Mouse (Mus musculus) CH12.LX (cell line): ENCODE measurements around the gene 1700020L24Rik. TPM values are rescaled to one million over a fixed set of nuclear protein-coding genes. Genes with fewer than 3 reads are reported as not detected.
A peak's percentile ranks its signal among the peaks of the same experiment; 100 is the strongest.

Source experiments
- DNase-seq: peaks from one replicate; pipeline ENCODE4 v3.0.0-alpha.2; 2013; ENCODE audit errors: extremely low read depth
- H3K27ac ChIP-seq: 2 replicates; pipeline ENCODE4 v1.5.1; 2012; ENCODE audit warnings: low read depth, mild to moderate bottlenecking, control low read depth, moderate library complexity; ENCODE audit not compliant: insufficient read depth
- H3K27me3 ChIP-seq: replicated peaks from 2 replicates; pipeline ENCODE3; 2012; ENCODE audit warnings: inconsistent platforms
- H3K36me3 ChIP-seq, 2 experiments: replicated peaks in 1 of 2; 2 replicates each; pipeline versions ENCODE3 to v1.6.1; 2012; ENCODE audit warnings: inconsistent platforms in 1 of 2, low read length in 1 of 2, mild to moderate bottlenecking in 1 of 2, mixed read lengths in 1 of 2, moderate library complexity in 1 of 2; ENCODE audit not compliant: control insufficient read depth in 1 of 2, insufficient read depth in 1 of 2
- H3K4me1 ChIP-seq, 2 experiments: 2 replicates each; pipeline ENCODE4 v1.6.1; 2012; ENCODE audit warnings: inconsistent platforms in 1 of 2, moderate library complexity in 1 of 2; ENCODE audit not compliant: insufficient read depth in 2 of 2, control insufficient read depth in 1 of 2
- H3K4me2 ChIP-seq: 2 replicates; pipeline ENCODE4 v1.6.1; 2012; ENCODE audit warnings: low read depth, mild to moderate bottlenecking, control low read depth; ENCODE audit not compliant: poor library complexity, insufficient read depth, severe bottlenecking
- H3K4me3 ChIP-seq, 3 experiments: fragments of 150-350 bp in 1 of 3; sonication (generic) in 1 of 3; replicated peaks in 1 of 3; 2 replicates each; pipeline versions ENCODE3 to v1.5.1; 2011 to 2012; ENCODE audit warnings: low read depth in 2 of 3, low read length in 2 of 3, mild to moderate bottlenecking in 2 of 3, moderate library complexity in 2 of 3, control low read depth in 1 of 3, improper control_type of control experiment in 1 of 3, inconsistent platforms in 1 of 3, mixed read lengths in 1 of 3; ENCODE audit not compliant: poor library complexity in 1 of 3
- H3K79me2 ChIP-seq: replicated peaks from 2 replicates; pipeline ENCODE4 v1.6.1; 2012; ENCODE audit warnings: mild to moderate bottlenecking, moderate library complexity; ENCODE audit not compliant: control insufficient read depth, poor library complexity, insufficient read depth, severe bottlenecking; ENCODE audit errors: extremely low read depth
- H3K9ac ChIP-seq: 2 replicates; pipeline ENCODE4 v1.6.1; 2012; ENCODE audit warnings: low read depth, mild to moderate bottlenecking, control low read depth, moderate library complexity; ENCODE audit not compliant: insufficient read depth
- H3K9me3 ChIP-seq: replicated peaks from 2 replicates; pipeline ENCODE3; 2012; ENCODE audit warnings: low read length, inconsistent platforms, mixed read lengths
- BHLHE40 ChIP-seq: IDR thresholded peaks from 2 replicates; pipeline ENCODE4 v1.6.1; 2011; ENCODE audit warnings: mild to moderate bottlenecking, low read depth, low read length, improper control_type of control experiment
- CHD2 ChIP-seq: IDR thresholded peaks from 2 replicates; pipeline ENCODE4 v1.6.1; 2011; ENCODE audit warnings: low read length, improper control_type of control experiment
- CTCF ChIP-seq, 2 experiments: IDR thresholded peaks in 1 of 2; conservative IDR thresholded peaks in 1 of 2; 2 replicates each; pipeline ENCODE4 v1.5.1; 2011 to 2012; ENCODE audit warnings: low read depth in 2 of 2, low read length in 2 of 2, improper control_type of control experiment in 1 of 2, inconsistent platforms in 1 of 2, mild to moderate bottlenecking in 1 of 2, moderate library complexity in 1 of 2
- ELF1 ChIP-seq: IDR thresholded peaks from 2 replicates; pipeline ENCODE4 v1.6.1; 2014; ENCODE audit warnings: low read depth, mild to moderate bottlenecking, inconsistent platforms, low read length, improper control_type of control experiment
- GABPA ChIP-seq: IDR thresholded peaks from 2 replicates; pipeline ENCODE4 v1.6.1; 2012; ENCODE audit warnings: low read depth, low read length, improper control_type of control experiment, inconsistent platforms; ENCODE audit not compliant: insufficient replicate concordance
- JUN ChIP-seq: IDR thresholded peaks from 2 replicates; pipeline ENCODE4 v1.6.1; 2011; ENCODE audit warnings: low read depth, mild to moderate bottlenecking, low read length, improper control_type of control experiment, moderate library complexity; ENCODE audit not compliant: insufficient read depth
- KAT2A ChIP-seq: IDR thresholded peaks from 2 replicates; pipeline ENCODE4 v1.6.1; 2012; ENCODE audit warnings: low read length, improper control_type of control experiment, inconsistent platforms; ENCODE audit not compliant: insufficient replicate concordance
- MAX ChIP-seq: IDR thresholded peaks from 2 replicates; pipeline ENCODE4 v1.6.1; 2011; ENCODE audit warnings: low read length, improper control_type of control experiment
- MEF2A ChIP-seq: IDR thresholded peaks from 2 replicates; pipeline ENCODE4 v1.6.1; 2014; ENCODE audit warnings: low read depth, mild to moderate bottlenecking, inconsistent platforms, low read length, improper control_type of control experiment, borderline replicate concordance
- MXI1 ChIP-seq: IDR thresholded peaks from 2 replicates; pipeline ENCODE4 v1.6.1; 2011; ENCODE audit warnings: mild to moderate bottlenecking, low read depth, low read length, improper control_type of control experiment
- MYC ChIP-seq: IDR thresholded peaks from 2 replicates; pipeline ENCODE4 v1.6.1; 2011; ENCODE audit warnings: low read depth, mild to moderate bottlenecking, improper control_type of control experiment, low read length
- NELFE ChIP-seq: IDR thresholded peaks from 2 replicates; pipeline ENCODE4 v1.6.1; 2011; ENCODE audit warnings: low read depth, low read length, improper control_type of control experiment
- NRF1 ChIP-seq: IDR thresholded peaks from 2 replicates; pipeline ENCODE4 v1.6.1; 2014; ENCODE audit warnings: low read depth, mild to moderate bottlenecking, inconsistent platforms, low read length, improper control_type of control experiment, moderate library complexity
- PAX5 ChIP-seq: IDR thresholded peaks from 2 replicates; pipeline ENCODE4 v1.6.1; 2012; ENCODE audit warnings: low read length, inconsistent platforms, mixed read lengths
- POLR2A ChIP-seq: IDR thresholded peaks from 2 replicates; pipeline ENCODE4 v1.6.1; 2011; ENCODE audit warnings: low read depth, mild to moderate bottlenecking, improper control_type of control experiment, low read length
- POLR2AphosphoS2 ChIP-seq: IDR thresholded peaks from 2 replicates; pipeline ENCODE4 v1.6.1; 2011; ENCODE audit warnings: low read depth, low read length, improper control_type of control experiment
- SMC3 ChIP-seq: IDR thresholded peaks from 2 replicates; pipeline ENCODE4 v1.6.1; 2011; ENCODE audit warnings: low read depth, low read length, improper control_type of control experiment
- TBP ChIP-seq: conservative IDR thresholded peaks from 2 replicates; pipeline ENCODE4 v1.6.1; 2011; ENCODE audit warnings: low read depth, low read length, improper control_type of control experiment
- UBTF ChIP-seq: IDR thresholded peaks from 2 replicates; pipeline ENCODE4 v1.6.1; 2012; ENCODE audit warnings: low read depth, mild to moderate bottlenecking, inconsistent platforms, low read length, improper control_type of control experiment, moderate library complexity
- USF1 ChIP-seq: IDR thresholded peaks from 2 replicates; pipeline ENCODE4 v1.6.1; 2014; ENCODE audit warnings: low read depth, mild to moderate bottlenecking, inconsistent platforms, low read length, improper control_type of control experiment
- ZC3H11A ChIP-seq: IDR thresholded peaks from 2 replicates; pipeline ENCODE4 v1.6.1; 2012; ENCODE audit warnings: low read depth, mild to moderate bottlenecking, inconsistent platforms, low read length, improper control_type of control experiment
- dilution Hi-C: fragments of 300-500 bp; cut with MboI; formaldehyde crosslinking; loops from 2 replicates; pipeline ENCODE4 v1.14.3; 2020; ENCODE audit warnings: low sequenced_read_pairs; ENCODE audit not compliant: extremely low pct_unique_long_range_greater_than_20kb, extremely low pct_ligation_motif_present
- in situ Hi-C: fragments of 300-500 bp; cut with MboI; formaldehyde crosslinking; loops from 3 replicates; pipeline ENCODE4 v1.14.3; 2019; ENCODE audit warnings: low sequenced_read_pairs, low pct_ligation_motif_present, low pct_unique_long_range_greater_than_20kb, mixed read lengths
- polyA plus RNA-seq: library from polyadenylated mRNA; unstranded; fragments of >175 nt; gene quantifications from 2 replicates; pipeline ENCODE4 v1.2.1, GENCODE M21; 2012; ENCODE audit warnings: low read depth; ENCODE audit not compliant: insufficient read length
- total RNA-seq, 2 experiments: library from RNA; depleted of rRNA; stranded (reverse); fragments of 300-350 nt in 1 of 2; fragments of >200 nt in 1 of 2; gene quantifications; 2 replicates each; pipeline ENCODE4 v1.2.3; 2012 to 2014

Gene 1700020L24Rik
- total and polyA plus RNA-seq, 3 experiments: 0.21 to 0.40 TPM; not detected in 1

GRCm38 (mm10) chr11:83468765-83469164 is 31.3 kb downstream of the 1700020L24Rik start:
- Histone ChIP-seq H3K4me3 (no peak overlapping the region), H3K9me3 (peaks cover 7% of the 10 kb centered on the region), H3K4me2 (no peak overlapping the region), H3K27ac (no peak overlapping the region), H3K36me3 (no peaks in the 10 kb centered on the region), H3K4me1 (peaks cover 5 to 25% of the 10 kb centered on the region in 2 experiments; a peak in 2 of 4 replicates), H3K9ac (no peak overlapping the region), H3K79me2 (peaks cover 8% of the 10 kb centered on the region), H3K27me3 (peaks cover 34% of the 10 kb centered on the region)
- in situ Hi-C loops: no loop called here
- DNase-seq: no peak
- no peak for TF ChIP-seq PAX5
- TF ChIP-seq JUN: no peak
- TF ChIP-seq GABPA: no peak
- no peak for TF ChIP-seq USF1
- no peak for TF ChIP-seq UBTF
- no peak for TF ChIP-seq MEF2A
- no peak for TF ChIP-seq BHLHE40
- TF ChIP-seq POLR2AphosphoS2: no peak
- TF ChIP-seq TBP: no peak
- no peak for TF ChIP-seq ELF1
- TF ChIP-seq MAX: no peak
- TF ChIP-seq POLR2A: no peak
- no peak for TF ChIP-seq SMC3
- TF ChIP-seq ZC3H11A: no peak
- TF ChIP-seq KAT2A: no peak
- no peak for TF ChIP-seq NRF1
- TF ChIP-seq CTCF (conservative IDR thresholded peaks at IDR 0.05 in 1 of 2, IDR thresholded peaks at IDR 0.05 in 1 of 2; ENCODE audit: low read depth in 2 of 2, low read length in 2 of 2): no peak
- TF ChIP-seq NELFE: no peak
- TF ChIP-seq MYC: no peak
- no peak for TF ChIP-seq MXI1
- dilution Hi-C loops: no loop called here

GRCm38 (mm10) chr11:83471766-83472165 is 34.3 kb downstream of the 1700020L24Rik start:
- H3K4me1 ChIP-seq: peaks cover 5 to 43% of the 10 kb centered on the region in 2 experiments; a peak in 2 of 4 replicates
- dilution Hi-C loops (no loop called here), in situ Hi-C loops (no loop called here)
- H3K27ac ChIP-seq: peak overlapping the region; percentile 48; the same call in 1 of the 2 replicates
- H3K9ac ChIP-seq: peak overlapping the region; percentile 94
- peaks cover 2 to 17% of the 10 kb centered on the region in 2 experiments for H3K36me3 ChIP-seq
- peak overlapping the region; percentile 34 to 75 (median 64) for H3K4me3 ChIP-seq
- H3K4me2 ChIP-seq: peak overlapping the region; percentile 47
- H3K9me3 ChIP-seq: peaks cover 7% of the 10 kb centered on the region
- no peak for DNase-seq
- peaks cover 36% of the 10 kb centered on the region for H3K79me2 ChIP-seq
- TF ChIP-seq UBTF (0 out of 2 replicates have a peak, but pooled peaks have one; percentile 22), ELF1 (no peak), SMC3 (no peak), CHD2 (0 out of 2 replicates have a peak, but pooled peaks have one; percentile 7)
- peaks cover 6% of the 10 kb centered on the region for H3K27me3 ChIP-seq
